Mouse (Mus musculus): Measurements from ENCODE around the gene Fam151a. TPM values are rescaled to one million over a fixed set of nuclear protein-coding genes. Genes with fewer than 3 reads are reported as not detected.
"Not testable (repeated sequence)": the region's sequence is repeated elsewhere in the genome, so short reads cannot be mapped to it uniquely, and the experiment has no call there.

Fam151a gene
- total and polyA plus RNA-seq, 2 experiments from 2014 or later: not detected

GRCm38 (mm10) chr4:106785753-106786540 lies 52.3 kb downstream of the Fam151a start:
- no peaks in the 10 kb centered on the region for H3K27me3 ChIP-seq (ENCODE audit: control insufficient read depth, insufficient read depth, low read length)
- peak overlapping the region; percentile 62 for H3K27ac ChIP-seq (ENCODE audit: low read depth)
- no peak overlapping the region for H3K4me2 ChIP-seq (ENCODE audit: low read depth, low read length)
- DNase-seq (ENCODE audit: low spot score) (peak; percentile 69), ATAC-seq (ENCODE audit: insufficient read depth, low read depth) (peak; percentile 69)
- no peak overlapping the region for H3K4me3 ChIP-seq (ENCODE audit: low read depth, low read length)
- no peaks in the 10 kb centered on the region for H3K9me3 ChIP-seq (replicated peaks; ENCODE audit: control insufficient read depth, low read length)
- WGBS: 13% methylated on average over 5 of the region's 5 CpGs
- TF ChIP-seq EP300 (IDR thresholded peaks at IDR 0.05; ENCODE audit: low read depth): no peak
- H3K36me3 ChIP-seq (replicated peaks; ENCODE audit: control insufficient read depth, insufficient read depth, low read length): no peaks in the 10 kb centered on the region
- H3K9ac ChIP-seq (replicated peaks; ENCODE audit: low read depth, low read length): no peak overlapping the region
- H3K4me1 ChIP-seq (ENCODE audit: control insufficient read depth, insufficient read depth): peaks cover 23% of the 10 kb centered on the region

GRCm38 (mm10) chr4:106787830-106788229 lies 54.1 kb downstream of the Fam151a start:
- DNase-seq (ENCODE audit: low spot score) (peak; percentile 49), ATAC-seq (ENCODE audit: insufficient read depth, low read depth) (peak; percentile 24; the same call in 1 of the 2 replicates)
- no peaks in the 10 kb centered on the region for H3K9me3 ChIP-seq (replicated peaks; ENCODE audit: control insufficient read depth, low read length)
- no peak for TF ChIP-seq EP300 (IDR thresholded peaks at IDR 0.05; ENCODE audit: low read depth)
- TF ChIP-seq CTCF (IDR thresholded peaks at IDR 0.05; ENCODE audit: low read depth): no peak
- peaks cover 20% of the 10 kb centered on the region for H3K4me1 ChIP-seq (ENCODE audit: control insufficient read depth, insufficient read depth)
- no peak overlapping the region for H3K9ac ChIP-seq (replicated peaks; ENCODE audit: low read depth, low read length)
- no peak overlapping the region for H3K4me2 ChIP-seq (ENCODE audit: low read depth, low read length)
- H3K27me3 ChIP-seq (ENCODE audit: control insufficient read depth, insufficient read depth, low read length): no peaks in the 10 kb centered on the region
- 45% methylated on average over 7 of the region's 7 CpGs for WGBS
- H3K4me3 ChIP-seq (ENCODE audit: low read depth, low read length): no peak overlapping the region
- no peaks in the 10 kb centered on the region for H3K36me3 ChIP-seq (replicated peaks; ENCODE audit: control insufficient read depth, insufficient read depth, low read length)
- H3K27ac ChIP-seq (ENCODE audit: low read depth): peak overlapping the region; percentile 40

- Histone ChIP-seq H3K4me1 (ENCODE audit: control insufficient read depth, insufficient read depth) (peaks cover 13% of the 10 kb centered on the region), H3K27ac (ENCODE audit: low read depth) (no peak overlapping the region), H3K4me3 (ENCODE audit: low read depth, low read length) (no peak overlapping the region), H3K27me3 (ENCODE audit: control insufficient read depth, insufficient read depth, low read length) (no peaks in the 10 kb centered on the region), H3K36me3 (replicated peaks; ENCODE audit: control insufficient read depth, insufficient read depth, low read length) (no peaks in the 10 kb centered on the region), H3K4me2 (ENCODE audit: low read depth, low read length) (no peak overlapping the region), H3K9me3 (replicated peaks; ENCODE audit: control insufficient read depth, low read length) (no peaks in the 10 kb centered on the region), H3K9ac (replicated peaks; ENCODE audit: low read depth, low read length) (no peak overlapping the region)
- no peak for TF ChIP-seq CTCF (IDR thresholded peaks at IDR 0.05; ENCODE audit: low read depth)
- TF ChIP-seq EP300 (IDR thresholded peaks at IDR 0.05; ENCODE audit: low read depth): no peak
- WGBS: 79% methylated on average over 11 of the region's 11 CpGs
- no peak for DNase-seq (ENCODE audit: low spot score)
- ATAC-seq (ENCODE audit: insufficient read depth, low read depth): no peak
Observed at GRCm38 (mm10) chr4:106788627-106789026, 54.9 kb downstream of the Fam151a start.

- Histone ChIP-seq H3K27ac (ENCODE audit: low read depth) (no peak overlapping the region), H3K4me2 (ENCODE audit: low read depth, low read length) (no peak overlapping the region), H3K4me1 (ENCODE audit: control insufficient read depth, insufficient read depth) (peaks cover 13% of the 10 kb centered on the region), H3K9ac (replicated peaks; ENCODE audit: low read depth, low read length) (no peak overlapping the region), H3K9me3 (replicated peaks; ENCODE audit: control insufficient read depth, low read length) (no peaks in the 10 kb centered on the region), H3K4me3 (ENCODE audit: low read depth, low read length) (no peak overlapping the region), H3K36me3 (replicated peaks; ENCODE audit: control insufficient read depth, insufficient read depth, low read length) (no peaks in the 10 kb centered on the region), H3K27me3 (ENCODE audit: control insufficient read depth, insufficient read depth, low read length) (no peaks in the 10 kb centered on the region)
- no peak for TF ChIP-seq CTCF (IDR thresholded peaks at IDR 0.05; ENCODE audit: low read depth)
- no peak for TF ChIP-seq EP300 (IDR thresholded peaks at IDR 0.05; ENCODE audit: low read depth)
- DNase-seq (ENCODE audit: low spot score): no peak
- no peak for ATAC-seq (ENCODE audit: insufficient read depth, low read depth)
- WGBS: 43% methylated on average over 9 of the region's 9 CpGs
Observed at GRCm38 (mm10) chr4:106789705-106790104, 56.0 kb downstream of the Fam151a start.

GRCm38 (mm10) chr4:106790218-106790617 lies 56.5 kb downstream of the Fam151a start:
- H3K9ac ChIP-seq (replicated peaks; ENCODE audit: low read depth, low read length); H3K4me3 ChIP-seq (ENCODE audit: low read depth, low read length); H3K4me2 ChIP-seq (ENCODE audit: low read depth, low read length); H3K27me3 ChIP-seq (ENCODE audit: control insufficient read depth, insufficient read depth, low read length); ATAC-seq (ENCODE audit: insufficient read depth, low read depth); H3K36me3 ChIP-seq (replicated peaks; ENCODE audit: control insufficient read depth, insufficient read depth, low read length); DNase-seq (ENCODE audit: low spot score); H3K27ac ChIP-seq (ENCODE audit: low read depth); H3K9me3 ChIP-seq (replicated peaks; ENCODE audit: control insufficient read depth, low read length): not testable (repeated sequence)
- 83% methylated on average over 5 of the region's 5 CpGs for WGBS
- H3K4me1 ChIP-seq (ENCODE audit: control insufficient read depth, insufficient read depth): peaks cover 13% of the 10 kb centered on the region

- Histone ChIP-seq H3K36me3 (replicated peaks; ENCODE audit: control insufficient read depth, insufficient read depth, low read length) (no peaks in the 10 kb centered on the region), H3K27me3 (ENCODE audit: control insufficient read depth, insufficient read depth, low read length) (no peaks in the 10 kb centered on the region), H3K4me1 (ENCODE audit: control insufficient read depth, insufficient read depth) (peaks cover 8% of the 10 kb centered on the region), H3K27ac (ENCODE audit: low read depth) (no peak overlapping the region), H3K9me3 (replicated peaks; ENCODE audit: control insufficient read depth, low read length) (no peaks in the 10 kb centered on the region), H3K9ac (replicated peaks; ENCODE audit: low read depth, low read length) (no peak overlapping the region), H3K4me3 (ENCODE audit: low read depth, low read length) (no peak overlapping the region), H3K4me2 (ENCODE audit: low read depth, low read length) (no peak overlapping the region)
- 85% methylated on average over 1 of the region's 1 CpGs for WGBS
- TF ChIP-seq CTCF (IDR thresholded peaks at IDR 0.05; ENCODE audit: low read depth): no peak
- TF ChIP-seq EP300 (IDR thresholded peaks at IDR 0.05; ENCODE audit: low read depth): no peak
- no peak for DNase-seq (ENCODE audit: low spot score)
- no peak for ATAC-seq (ENCODE audit: insufficient read depth, low read depth)
Observed at GRCm38 (mm10) chr4:106790938-106791337, 57.2 kb downstream of the Fam151a start.

All from heart, postnatal 0 days (tissue).